Mouse (Mus musculus): ENCODE measurements around the gene Tamm41.

Gene Tamm41

GRCm38 (mm10) chr6:115022876-115023275 is 14.8 kb downstream of the Tamm41 start:
- DNase-seq = no peak

GRCm38 (mm10) chr6:115015461-115015860 is 22.2 kb downstream of the Tamm41 start:
- DNase-seq = no peak

GRCm38 (mm10) chr6:115013574-115013973 is 24.1 kb downstream of the Tamm41 start:
- DNase-seq = no peak

- no peak for DNase-seq
Measured at GRCm38 (mm10) chr6:115011792-115012191, 25.9 kb downstream of the Tamm41 start.

DNA sequence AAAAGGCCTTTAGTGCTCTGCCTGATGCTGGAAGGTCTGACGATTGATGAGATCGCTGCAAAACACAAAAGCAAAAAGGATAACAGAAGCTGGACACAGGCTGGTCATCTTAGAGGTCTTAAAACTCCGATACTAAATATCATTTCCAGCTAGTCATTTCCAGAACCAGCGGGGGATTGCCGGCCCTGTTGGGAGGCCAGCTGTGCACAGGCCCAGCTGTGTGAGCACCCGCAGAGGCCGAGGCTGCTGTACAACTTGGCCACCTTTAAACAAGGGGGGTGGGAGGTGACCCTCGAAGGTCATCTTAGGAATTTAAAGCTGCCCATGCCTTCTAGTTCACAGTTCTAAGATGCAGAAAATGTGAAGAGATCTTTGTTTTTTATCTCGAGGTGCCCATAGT is 26.9 kb downstream of the Tamm41 start:
- no peak for DNase-seq

GRCm38 (mm10) chr6:115010304-115010703 is 27.4 kb downstream of the Tamm41 start:
- DNase-seq = no peak

DNA sequence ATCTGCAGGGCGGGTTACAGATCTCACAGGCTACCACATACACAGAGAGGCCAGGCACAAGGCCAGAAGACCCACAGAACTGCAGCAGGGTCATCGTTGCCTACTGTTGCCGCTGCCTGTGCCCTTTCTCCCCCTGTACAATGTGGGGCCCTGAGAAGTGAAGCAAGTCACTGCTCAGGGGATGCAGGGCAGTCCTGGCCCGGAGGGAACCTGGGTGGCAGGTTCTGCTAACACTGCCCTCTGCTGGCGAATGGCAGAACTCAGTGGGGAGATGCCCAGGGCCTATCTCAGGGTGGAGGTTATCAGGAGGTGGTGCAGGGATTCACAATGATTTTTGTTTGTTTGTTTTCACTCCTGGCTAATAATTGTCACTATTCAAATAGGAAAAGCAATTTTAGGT is 29.9 kb downstream of the Tamm41 start:
- peak; percentile 83 to 84 for DNase-seq

DNA sequence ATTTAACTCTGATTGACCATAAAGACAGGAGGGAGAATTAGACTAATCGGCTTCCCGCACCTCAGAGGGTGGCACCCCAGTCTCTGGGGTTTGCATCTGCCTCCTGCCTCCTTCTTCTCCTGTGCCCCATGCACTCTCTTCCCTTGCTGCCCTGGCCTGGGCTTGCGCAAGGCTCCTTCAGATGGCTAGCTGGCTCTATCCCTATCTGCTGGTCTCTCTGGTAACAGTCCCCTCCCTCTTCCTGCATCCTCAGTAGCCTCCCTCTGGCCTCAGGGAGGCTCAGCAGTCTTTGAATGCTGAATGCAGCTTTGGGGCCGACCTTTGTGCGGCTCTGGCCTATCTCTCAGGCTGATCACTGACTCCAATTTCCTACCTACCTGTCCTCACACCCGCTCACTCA is 30.7 kb downstream of the Tamm41 start:
- DNase-seq = no peak

- DNase-seq = no peak
Measured at GRCm38 (mm10) chr6:115006065-115006464, 31.6 kb downstream of the Tamm41 start.

- no peak for DNase-seq
Measured at GRCm38 (mm10) chr6:115005351-115005890, 32.3 kb downstream of the Tamm41 start.

DNA sequence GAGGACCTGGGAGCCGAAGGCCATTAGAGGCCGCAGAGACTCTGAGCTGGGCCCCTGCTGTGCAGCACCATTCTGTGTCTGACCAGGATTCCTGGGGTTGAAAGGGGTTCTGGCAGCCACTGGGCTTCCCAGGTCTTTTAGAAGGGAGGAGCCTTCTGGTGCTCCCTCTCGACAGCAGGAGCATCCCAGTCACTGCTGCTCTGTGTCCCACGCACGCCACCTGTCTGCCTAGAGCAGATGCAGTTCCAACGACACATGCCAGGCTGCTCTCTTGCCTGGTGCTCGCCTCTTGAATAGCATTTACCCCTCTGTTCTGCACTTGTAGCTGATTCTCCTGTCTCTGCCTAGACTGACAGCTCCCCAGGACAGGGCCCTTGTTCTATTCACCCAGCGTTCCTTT is 33.0 kb downstream of the Tamm41 start:
- no peak for DNase-seq

GRCm38 (mm10) chr6:114998374-114999031 is 39.2 kb downstream of the Tamm41 start:
- DNase-seq = no peak

GRCm38 (mm10) chr6:114997471-114997870 is 40.2 kb downstream of the Tamm41 start:
- DNase-seq = no peak

DNA sequence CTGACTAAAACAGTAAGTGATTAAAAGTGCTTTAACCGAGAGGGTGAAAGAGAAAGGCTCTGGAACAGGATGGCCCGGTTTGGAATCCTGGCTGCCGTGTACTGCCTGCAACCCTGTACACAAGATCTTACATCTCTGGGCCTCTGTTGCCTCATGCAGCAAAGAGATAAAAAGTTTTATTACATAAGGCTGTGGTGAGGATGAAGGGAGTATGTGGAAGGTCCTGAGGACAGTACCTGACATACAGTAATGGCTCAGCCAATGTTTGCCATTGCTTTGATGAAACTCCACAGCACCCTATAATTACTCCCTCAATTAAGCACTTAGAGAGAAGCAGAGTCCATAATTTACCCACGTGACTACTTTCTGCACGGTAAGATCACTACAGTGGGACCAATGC is 40.8 kb downstream of the Tamm41 start:
- no peak for DNase-seq

- DNase-seq = no peak
Measured at GRCm38 (mm10) chr6:114994079-114994478, 43.6 kb downstream of the Tamm41 start.

GRCm38 (mm10) chr6:114993659-114994058 is 44.0 kb downstream of the Tamm41 start:
- no peak for DNase-seq

GRCm38 (mm10) chr6:114991909-114992308 is 45.8 kb downstream of the Tamm41 start:
- no peak for DNase-seq

- peak; percentile 53 to 59 for DNase-seq
Measured at GRCm38 (mm10) chr6:114988619-114988980, 49.1 kb downstream of the Tamm41 start.

- DNase-seq = no peak
Measured at GRCm38 (mm10) chr6:114987966-114988618, 49.6 kb downstream of the Tamm41 start.

GRCm38 (mm10) chr6:114982671-114983070 is 55.0 kb downstream of the Tamm41 start:
- DNase-seq = no peak

- DNase-seq = no peak
Measured at GRCm38 (mm10) chr6:114979715-114980114, 58.0 kb downstream of the Tamm41 start.

DNA sequence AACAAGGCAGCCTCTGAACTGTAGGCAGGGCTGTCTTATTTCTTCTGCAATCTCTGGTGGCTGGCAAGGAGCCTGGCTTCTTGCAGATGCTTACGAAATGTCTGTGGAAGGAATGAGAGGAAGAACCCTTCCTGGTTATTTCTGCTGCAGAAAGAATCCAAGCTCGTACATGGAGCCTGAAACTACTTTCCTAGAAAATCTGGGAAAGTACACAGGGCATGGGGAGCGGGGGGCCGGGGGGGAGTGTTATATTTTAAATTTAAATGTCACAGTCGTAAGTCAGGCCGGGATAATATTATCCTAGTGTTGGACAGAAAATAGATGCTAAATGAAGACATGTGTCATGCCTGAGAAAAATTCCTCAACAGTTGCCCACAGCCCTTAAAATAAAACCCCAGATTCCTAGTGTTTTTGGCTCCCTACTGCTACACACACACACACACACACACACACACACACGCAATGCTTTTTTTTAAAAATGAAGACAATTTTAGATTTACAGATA is 60.7 kb downstream of the Tamm41 start:
- no peak for DNase-seq

- no peak for DNase-seq
Measured at GRCm38 (mm10) chr6:114974331-114974730, 63.3 kb downstream of the Tamm41 start.

GRCm38 (mm10) chr6:114972988-114973387 is 64.7 kb downstream of the Tamm41 start:
- DNase-seq = no peak
